Mouse (Mus musculus) layer of hippocampus, adult 8-10 months (tissue): ENCODE measurements around the gene Ptgdr2. TPM values are rescaled to one million over a fixed set of nuclear protein-coding genes. Genes with fewer than 3 reads are reported as not detected.
A peak's percentile ranks its signal among the peaks of the same experiment; 100 is the strongest.

Source experiments
- DNase-seq, 2 experiments: peaks; one replicate each; pipeline ENCODE4 v3.0.0; 2022; ENCODE audit warnings: low spot score in 2 of 2
- total RNA-seq, 4 experiments: library from RNA; stranded (reverse); gene quantifications; 2 replicates each; pipeline ENCODE4 v1.2.4; 2022

Ptgdr2 gene
- total RNA-seq, 4 experiments from 2014 or later: 0.16 to 0.35 TPM; not detected in 2

- DNase-seq: no peak
Observed at GRCm38 (mm10) chr19:10974238-10974865, 37.4 kb downstream of the Ptgdr2 start, which contains the start of gene Ms4a10. Gene Ms4a10 (minus strand): TSS chr19:10974670.

- DNase-seq: no peak
Observed at GRCm38 (mm10) chr19:10975187-10975586, 38.2 kb downstream of the Ptgdr2 start.

GRCm38 (mm10) chr19:10976318-10976717 lies 39.4 kb downstream of the Ptgdr2 start:
- DNase-seq: no peak

GRCm38 (mm10) chr19:10979184-10980168 lies 42.5 kb downstream of the Ptgdr2 start:
- DNase-seq: peak; percentile 25 to 68

- no peak for DNase-seq
Observed at GRCm38 (mm10) chr19:10980210-10980609, 43.2 kb downstream of the Ptgdr2 start.

- no peak for DNase-seq
Observed at GRCm38 (mm10) chr19:10983146-10983545, 46.2 kb downstream of the Ptgdr2 start.

GRCm38 (mm10) chr19:10984551-10984950 lies 47.6 kb downstream of the Ptgdr2 start:
- no peak for DNase-seq

GRCm38 (mm10) chr19:10985889-10986288 lies 48.9 kb downstream of the Ptgdr2 start:
- no peak for DNase-seq

GRCm38 (mm10) chr19:10988563-10988962 lies 51.6 kb downstream of the Ptgdr2 start:
- DNase-seq: no peak

GRCm38 (mm10) chr19:10990751-10991150 lies 53.8 kb downstream of the Ptgdr2 start:
- no peak for DNase-seq

GRCm38 (mm10) chr19:10991911-10992310 lies 55.0 kb downstream of the Ptgdr2 start:
- DNase-seq: no peak

Other genes starting within 250 kb of the Ptgdr2 start
- gene Vps37c, start 248.4 kb upstream of the Ptgdr2 start, total RNA-seq: 10 to 100 TPM; 18.0 to 22.6 (median 20.7) TPM
- under 1 TPM in 3 of 4 experiments, not detected in 1; 0.14 to 0.59 (median 0.58) TPM for gene Cd5, start 198.2 kb upstream of the Ptgdr2 start, total RNA-seq
- gene Cd6, start 107.1 kb upstream of the Ptgdr2 start, total RNA-seq: under 1 TPM in 3 of 4 experiments, not detected in 1; 0.16 to 0.20 (median 0.18) TPM
- gene Slc15a3, start 97.4 kb upstream of the Ptgdr2 start, total RNA-seq: 10 to 100 TPM in 2 of 4 experiments, 1 to 10 TPM in 2; 1.1 to 19.4 (median 6.8) TPM
- gene Tmem132a, start 67.2 kb upstream of the Ptgdr2 start, total RNA-seq: 100 to 1,000 TPM; 132 to 156 (median 148) TPM
- gene Tmem109, start 55.2 kb upstream of the Ptgdr2 start, total RNA-seq: 10 to 100 TPM; 48.5 to 57.8 (median 54.0) TPM
- 100 to 1,000 TPM; 188 to 216 (median 197) TPM for gene Prpf19, start 41.9 kb upstream of the Ptgdr2 start, total RNA-seq
- not detected for gene Zp1, start 16.5 kb upstream of the Ptgdr2 start, total RNA-seq
- gene Ccdc86, start 12.1 kb downstream of the Ptgdr2 start, total RNA-seq: 10 to 100 TPM in 2 of 4 experiments, 1 to 10 TPM in 2; 8.1 to 10.5 (median 9.8) TPM
- gene Ms4a10, start 37.5 kb downstream of the Ptgdr2 start, total RNA-seq: not detected
- not detected for gene Ms4a15, start 56.1 kb downstream of the Ptgdr2 start, total RNA-seq
- gene Ms4a18, start 80.9 kb downstream of the Ptgdr2 start, total RNA-seq: not detected
- not detected for gene Ms4a8a, start 143.9 kb downstream of the Ptgdr2 start, total RNA-seq
- gene 1700017D01Rik, start 193.7 kb downstream of the Ptgdr2 start, total RNA-seq: not detected
- not detected for gene 1700025F22Rik, start 228.2 kb downstream of the Ptgdr2 start, total RNA-seq